Mouse (Mus musculus) limb, embryonic 12.5 days (tissue): ENCODE measurements around the gene Zfp639. TPM values are rescaled to one million over a fixed set of nuclear protein-coding genes. Genes with fewer than 3 reads are reported as not detected.

Experiments
- ATAC-seq: fragments of 200-750 bp; cut with Nextera tagmentation; 2 replicates; pipeline ENCODE4 v1.8.0; 2017; ENCODE audit warnings: low read depth, moderate TSS enrichment; ENCODE audit not compliant: insufficient number of reproducible peaks, insufficient read depth, low FRiP score, low TSS enrichment
- H3K27ac ChIP-seq: fragments of 300-500 bp; sonication (generic); 2 replicates; pipeline ENCODE4 v1.5.1; 2016; ENCODE audit warnings: mild to moderate bottlenecking, moderate library complexity
- H3K27me3 ChIP-seq: fragments of 300-500 bp; sonication (generic); 2 replicates; pipeline ENCODE4 v1.6.1; 2016; ENCODE audit warnings: mild to moderate bottlenecking, moderate library complexity
- H3K36me3 ChIP-seq: fragments of 300-500 bp; sonication (generic); 2 replicates; pipeline ENCODE4 v1.6.1; 2016; ENCODE audit warnings: mild to moderate bottlenecking, moderate library complexity
- H3K4me1 ChIP-seq: fragments of 300-500 bp; sonication (generic); replicated peaks from 2 replicates; pipeline ENCODE4 v1.6.1; 2016
- H3K4me2 ChIP-seq: fragments of 300-500 bp; sonication (generic); 2 replicates; pipeline ENCODE4 v1.6.1; 2016; ENCODE audit warnings: mild to moderate bottlenecking, moderate library complexity
- H3K4me3 ChIP-seq: fragments of 300-500 bp; sonication (generic); replicated peaks from 2 replicates; pipeline ENCODE4 v1.5.1; 2016; ENCODE audit warnings: mild to moderate bottlenecking
- H3K9ac ChIP-seq: fragments of 300-500 bp; sonication (generic); replicated peaks from 2 replicates; pipeline ENCODE4 v1.6.1; 2016; ENCODE audit warnings: mild to moderate bottlenecking, moderate library complexity
- H3K9me3 ChIP-seq: fragments of 300-500 bp; sonication (generic); 2 replicates; pipeline ENCODE4 v1.6.1; 2016; ENCODE audit warnings: mild to moderate bottlenecking, moderate library complexity
- WGBS: fragments of 180-500 bp; shearing (Covaris S2); methylation state at CpG from one replicate; pipeline ENCODE4 v1.1.7; 2016; 5-methylcytosine and 5-hydroxymethylcytosine counted together
- polyA plus RNA-seq: library from polyadenylated mRNA; unstranded; fragments of >200 nt; fragmentation: Nextera tagmentation; extraction: Ambion mirVana; gene quantifications from 2 replicates; pipeline ENCODE4 v1.2.1, GENCODE M21; 2016

Zfp639 gene
- polyA plus RNA-seq, 1 experiment from 2014 or later: 44.8 TPM

- H3K36me3 ChIP-seq: no peaks in the 10 kb centered on the region
- no peaks in the 10 kb centered on the region for H3K9me3 ChIP-seq
- ATAC-seq: no peak
- H3K9ac ChIP-seq: no peak overlapping the region
- H3K4me1 ChIP-seq: no peaks in the 10 kb centered on the region
- no peaks in the 10 kb centered on the region for H3K27me3 ChIP-seq
- 62% methylated on average over 15 of the region's 15 CpGs for WGBS
- no peak overlapping the region for H3K27ac ChIP-seq
- no peak overlapping the region for H3K4me2 ChIP-seq
- H3K4me3 ChIP-seq: no peak overlapping the region
These were observed 19.8 kb upstream of the Zfp639 start for GRCm38 (mm10) chr3:32490076-32490927.

- Histone ChIP-seq H3K36me3 (no peaks in the 10 kb centered on the region), H3K4me1 (no peaks in the 10 kb centered on the region), H3K4me2 (no peak overlapping the region), H3K27me3 (no peaks in the 10 kb centered on the region), H3K9ac (no peak overlapping the region), H3K4me3 (no peak overlapping the region), H3K27ac (no peak overlapping the region), H3K9me3 (no peaks in the 10 kb centered on the region)
- no peak for ATAC-seq
These were observed 19.1 kb upstream of the Zfp639 start for GRCm38 (mm10) chr3:32490928-32491315.

- no peak for ATAC-seq
These were observed 17.7 kb upstream of the Zfp639 start, which contains the start of gene Kcnmb3 for GRCm38 (mm10) chr3:32492097-32493090. Gene Kcnmb3 (minus strand): TSS chr3:32492231.

GRCm38 (mm10) chr3:32494387-32495087, 15.5 kb upstream of the Zfp639 start:
- Histone ChIP-seq H3K4me1 (no peaks in the 10 kb centered on the region), H3K9ac (no peak overlapping the region), H3K9me3 (no peaks in the 10 kb centered on the region), H3K4me2 (no peak overlapping the region), H3K27ac (no peak overlapping the region), H3K36me3 (no peaks in the 10 kb centered on the region), H3K4me3 (no peak overlapping the region), H3K27me3 (no peaks in the 10 kb centered on the region)
- ATAC-seq: no peak
- 81% methylated on average over 8 of the region's 8 CpGs for WGBS

More at GRCm38 (mm10) chr3:32492097-32493090, 17.7 kb upstream of the Zfp639 start, which contains the start of gene Kcnmb3:
- Histone ChIP-seq H3K27ac (no peak within 1 kb of the TSS), H3K4me1 (no peaks in the 10 kb centered on the region), H3K4me3 (no peak within 1 kb of the TSS), H3K4me2 (no peak within 1 kb of the TSS), H3K27me3 (no peaks in the 10 kb centered on the region), H3K9me3 (no peaks in the 10 kb centered on the region), H3K9ac (no peak within 1 kb of the TSS), H3K36me3 (no peaks in the 10 kb centered on the region)
- 73% methylated on average over 11 of the region's 11 CpGs for whole genome bisulfite sequencing

- H3K27me3 ChIP-seq: no peaks in the 10 kb centered on the region
- no peak overlapping the region for H3K9ac ChIP-seq
- H3K4me2 ChIP-seq: no peak overlapping the region
- H3K9me3 ChIP-seq: no peaks in the 10 kb centered on the region
- no peaks in the 10 kb centered on the region for H3K4me1 ChIP-seq
- H3K4me3 ChIP-seq: no peak overlapping the region
- H3K36me3 ChIP-seq: no peaks in the 10 kb centered on the region
- 58% methylated on average over 8 of the region's 8 CpGs for WGBS
- H3K27ac ChIP-seq: no peak overlapping the region
- no peak for ATAC-seq
These were observed 14.8 kb upstream of the Zfp639 start for GRCm38 (mm10) chr3:32495088-32495770.

GRCm38 (mm10) chr3:32495856-32496710, 14.0 kb upstream of the Zfp639 start:
- Histone ChIP-seq H3K9me3 (no peaks in the 10 kb centered on the region), H3K27ac (no peak overlapping the region), H3K9ac (no peak overlapping the region), H3K4me3 (no peak overlapping the region), H3K4me2 (no peak overlapping the region), H3K36me3 (no peaks in the 10 kb centered on the region), H3K27me3 (no peaks in the 10 kb centered on the region), H3K4me1 (no peaks in the 10 kb centered on the region)
- 59% methylated on average over 8 of the region's 8 CpGs for WGBS
- ATAC-seq: no peak

- H3K9me3 ChIP-seq: no peaks in the 10 kb centered on the region
- H3K27ac ChIP-seq: no peak overlapping the region
- H3K4me2 ChIP-seq: no peak overlapping the region
- no peak overlapping the region for H3K4me3 ChIP-seq
- 83% methylated on average over 1 of the region's 1 CpGs for WGBS
- ATAC-seq: no peak
- no peaks in the 10 kb centered on the region for H3K4me1 ChIP-seq
- no peak overlapping the region for H3K9ac ChIP-seq
- H3K36me3 ChIP-seq: no peaks in the 10 kb centered on the region
- no peaks in the 10 kb centered on the region for H3K27me3 ChIP-seq
These were observed 13.4 kb upstream of the Zfp639 start for GRCm38 (mm10) chr3:32496711-32497070.

- 94% methylated on average over 2 of the region's 2 CpGs for WGBS
- no peaks in the 10 kb centered on the region for H3K36me3 ChIP-seq
- no peak for ATAC-seq
- no peaks in the 10 kb centered on the region for H3K27me3 ChIP-seq
- no peak overlapping the region for H3K4me3 ChIP-seq
- H3K9me3 ChIP-seq: no peaks in the 10 kb centered on the region
- no peak overlapping the region for H3K4me2 ChIP-seq
- H3K9ac ChIP-seq: no peak overlapping the region
- H3K4me1 ChIP-seq: no peaks in the 10 kb centered on the region
- H3K27ac ChIP-seq: no peak overlapping the region
These were observed 9.7 kb upstream of the Zfp639 start for GRCm38 (mm10) chr3:32500346-32500745.

- Histone ChIP-seq H3K27ac (no peak overlapping the region), H3K9me3 (no peaks in the 10 kb centered on the region), H3K4me2 (no peak overlapping the region), H3K27me3 (no peaks in the 10 kb centered on the region), H3K36me3 (no peaks in the 10 kb centered on the region), H3K4me3 (no peak overlapping the region), H3K9ac (no peak overlapping the region), H3K4me1 (peaks cover 9% of the 10 kb centered on the region)
- 76% methylated on average over 3 of the region's 3 CpGs for WGBS
- no peak for ATAC-seq
These were observed 4.2 kb upstream of the Zfp639 start for GRCm38 (mm10) chr3:32505841-32506240.
